Mouse (Mus musculus) forebrain, embryonic 12.5 days (tissue): Measurements from ENCODE around the gene Tgfbr3l. TPM values are rescaled to one million over a fixed set of nuclear protein-coding genes. Genes with fewer than 3 reads are reported as not detected.
A peak's percentile ranks its signal among the peaks of the same experiment; 100 is the strongest.

ENCODE experiments used
- ATAC-seq: fragments of 200-750 bp; cut with Nextera tagmentation; 2 replicates; pipeline ENCODE4 v1.8.0; 2017; ENCODE audit warnings: moderate TSS enrichment; ENCODE audit not compliant: low FRiP score
- H3K27ac ChIP-seq: fragments of 300-500 bp; sonication (generic); 2 replicates; pipeline ENCODE4 v1.5.1; 2016; ENCODE audit warnings: mild to moderate bottlenecking
- H3K27me3 ChIP-seq: fragments of 300-500 bp; sonication (generic); 2 replicates; pipeline ENCODE4 v1.6.1; 2016; ENCODE audit warnings: mild to moderate bottlenecking
- H3K36me3 ChIP-seq: fragments of 300-500 bp; sonication (generic); replicated peaks from 2 replicates; pipeline ENCODE4 v1.6.1; 2016; ENCODE audit warnings: mild to moderate bottlenecking
- H3K4me1 ChIP-seq: fragments of 300-500 bp; sonication (generic); 2 replicates; pipeline ENCODE4 v1.6.1; 2016
- H3K4me2 ChIP-seq: fragments of 300-500 bp; sonication (generic); 2 replicates; pipeline ENCODE4 v1.6.1; 2016; ENCODE audit warnings: mild to moderate bottlenecking, moderate library complexity
- H3K4me3 ChIP-seq: fragments of 300-500 bp; sonication (generic); replicated peaks from 2 replicates; pipeline ENCODE4 v1.5.1; 2016; ENCODE audit warnings: mild to moderate bottlenecking
- H3K9ac ChIP-seq: fragments of 300-500 bp; sonication (generic); 2 replicates; pipeline ENCODE4 v1.6.1; 2016; ENCODE audit warnings: mild to moderate bottlenecking
- H3K9me3 ChIP-seq: fragments of 300-500 bp; sonication (generic); 2 replicates; pipeline ENCODE4 v1.6.1; 2016
- WGBS: fragments of 180-500 bp; shearing (Covaris S2); methylation state at CpG from one replicate; pipeline ENCODE4 v1.1.7; 2016; 5-methylcytosine and 5-hydroxymethylcytosine counted together
- polyA plus RNA-seq: library from polyadenylated mRNA; unstranded; fragments of >200 nt; fragmentation: Nextera tagmentation; extraction: Ambion mirVana; gene quantifications from 2 replicates; pipeline ENCODE4 v1.2.1, GENCODE M21; 2016

Tgfbr3l gene
- polyA plus RNA-seq, 1 experiment from 2014 or later: 3.7 TPM

- Histone ChIP-seq H3K4me1 (peaks cover 43% of the 10 kb centered on the region), H3K4me3 (peak within 1 kb of the TSS; percentile 57), H3K27me3 (peaks cover 8% of the 10 kb centered on the region; the same call in 1 of the 2 replicates), H3K9me3 (no peaks in the 10 kb centered on the region), H3K4me2 (peak within 1 kb of the TSS; percentile 84), H3K27ac (peak within 1 kb of the TSS; percentile 88), H3K9ac (peak within 1 kb of the TSS; percentile 79), H3K36me3 (no peaks in the 10 kb centered on the region)
- peak; percentile 92 for ATAC-seq
- WGBS: under 1% methylated on average over 44 of the region's 44 CpGs
Measured at GRCm38 (mm10) chr8:4216791-4217621, 31.0 kb upstream of the Tgfbr3l start, which contains the start of gene Prr36. Gene Prr36 (minus strand): TSS chr8:4217459.

GRCm38 (mm10) chr8:4219617-4220016, 28.4 kb upstream of the Tgfbr3l start:
- Histone ChIP-seq H3K4me1 (peaks cover 22% of the 10 kb centered on the region), H3K36me3 (no peaks in the 10 kb centered on the region), H3K9me3 (no peaks in the 10 kb centered on the region), H3K4me2 (no peak overlapping the region), H3K4me3 (no peak overlapping the region), H3K27ac (no peak overlapping the region), H3K27me3 (peaks cover 5% of the 10 kb centered on the region; the same call in 1 of the 2 replicates), H3K9ac (no peak overlapping the region)
- no peak for ATAC-seq
- 87% methylated on average over 3 of the region's 3 CpGs for WGBS

DNA sequence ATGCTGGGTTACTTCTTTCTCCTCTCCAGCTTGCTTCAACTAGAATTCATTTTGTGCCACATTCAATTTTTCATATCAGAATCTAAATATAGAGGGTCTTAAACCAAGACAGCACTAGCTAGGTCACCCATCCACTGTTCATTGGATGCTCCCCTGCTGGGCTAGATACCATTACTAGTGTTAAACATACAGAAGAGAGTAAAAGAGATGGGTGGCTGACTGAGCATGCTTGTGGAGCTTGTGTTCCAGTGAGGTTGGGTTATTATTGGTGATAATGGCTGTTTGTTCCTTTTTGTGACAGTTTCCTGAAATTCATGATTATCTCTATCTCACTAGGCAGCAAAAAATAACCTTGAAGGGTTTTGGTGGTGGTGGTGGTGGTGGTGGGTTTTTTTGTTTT, 26.0 kb upstream of the Tgfbr3l start:
- no peak overlapping the region for H3K27ac ChIP-seq
- H3K9ac ChIP-seq: no peak overlapping the region
- peaks cover 11% of the 10 kb centered on the region for H3K4me1 ChIP-seq
- no peak for ATAC-seq
- H3K27me3 ChIP-seq: peaks cover 14% of the 10 kb centered on the region
- no peak overlapping the region for H3K4me3 ChIP-seq
- H3K36me3 ChIP-seq: no peaks in the 10 kb centered on the region
- no peak overlapping the region for H3K4me2 ChIP-seq
- H3K9me3 ChIP-seq: no peaks in the 10 kb centered on the region

DNA sequence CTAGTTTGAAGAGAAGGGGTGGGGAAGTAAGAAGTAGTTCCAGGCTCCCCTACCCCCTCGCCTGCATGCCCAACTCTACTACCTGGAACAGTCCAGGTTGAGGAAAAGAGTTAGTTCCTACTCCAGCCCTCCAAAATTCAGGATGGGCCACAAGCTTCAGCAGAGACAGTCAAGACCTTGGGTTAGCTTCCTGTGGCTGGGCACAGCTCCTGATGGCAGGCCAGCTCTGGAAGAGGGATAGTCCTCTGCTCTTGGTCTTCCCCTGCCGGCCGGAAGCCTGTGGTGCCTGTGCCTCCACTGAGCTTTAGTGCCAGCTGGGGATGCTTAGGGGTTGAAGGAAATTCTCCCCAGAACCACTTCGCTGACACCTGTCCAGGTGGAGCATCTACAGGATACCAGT, 21.7 kb upstream of the Tgfbr3l start:
- no peak for ATAC-seq
- H3K36me3 ChIP-seq: no peaks in the 10 kb centered on the region
- no peak overlapping the region for H3K9ac ChIP-seq
- H3K4me1 ChIP-seq: peaks cover 6% of the 10 kb centered on the region; the same call in 1 of the 2 replicates
- H3K27me3 ChIP-seq: peaks cover 35% of the 10 kb centered on the region
- WGBS: 33% methylated on average over 4 of the region's 4 CpGs
- no peaks in the 10 kb centered on the region for H3K9me3 ChIP-seq
- H3K4me3 ChIP-seq: 0 out of 2 replicates have a peak overlapping the region, but pooled peaks have one; percentile 20
- H3K27ac ChIP-seq: no peak overlapping the region
- H3K4me2 ChIP-seq: peak overlapping the region; percentile 49

DNA sequence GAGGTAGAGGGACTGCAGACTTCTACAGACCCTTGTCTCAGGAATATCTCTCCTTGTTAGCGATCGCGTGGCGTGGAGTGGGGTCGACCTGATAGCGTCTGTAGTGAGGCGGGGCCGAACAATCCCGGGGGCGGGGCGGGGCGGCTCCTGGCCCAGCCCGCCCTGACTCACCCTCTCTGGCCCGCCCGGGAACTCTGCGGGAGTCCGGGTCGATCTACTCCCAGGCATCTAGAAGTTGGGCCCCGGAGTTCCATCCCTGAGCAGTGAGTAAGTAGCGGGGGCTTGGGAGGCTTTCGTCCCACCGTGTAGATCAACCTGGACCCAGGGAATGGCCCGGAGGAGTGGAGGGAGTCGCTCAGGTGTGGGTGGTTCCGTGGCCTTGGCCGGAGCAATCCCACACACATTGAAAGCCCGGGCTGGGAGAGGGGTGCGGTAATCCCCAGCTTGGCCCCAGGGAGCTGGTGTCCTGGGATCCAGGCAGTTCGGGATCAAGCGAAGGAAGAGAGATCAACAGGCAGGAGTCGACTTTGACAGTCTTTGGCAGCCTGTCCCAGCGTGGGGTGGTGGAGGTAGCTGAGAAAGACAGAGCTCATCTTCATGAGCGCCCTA, 21.2 kb upstream of the Tgfbr3l start, which contains the start of gene Lrrc8e:
Lrrc8e (plus strand) TSS at position 89 of the 609 bp plus-strand sequence.
- Histone ChIP-seq H3K9ac (0 out of 2 replicates have a peak within 1 kb of the TSS, but pooled peaks have one; percentile 8), H3K27ac (no peak within 1 kb of the TSS), H3K4me3 (peak within 1 kb of the TSS; percentile 20; the same call in 1 of the 2 replicates), H3K9me3 (no peaks in the 10 kb centered on the region), H3K27me3 (peaks cover 35% of the 10 kb centered on the region), H3K4me2 (peak within 1 kb of the TSS; percentile 49), H3K4me1 (peaks cover 6% of the 10 kb centered on the region; the same call in 1 of the 2 replicates), H3K36me3 (no peaks in the 10 kb centered on the region)
- no peak for ATAC-seq
- 3% methylated on average over 33 of the region's 33 CpGs for WGBS

DNA sequence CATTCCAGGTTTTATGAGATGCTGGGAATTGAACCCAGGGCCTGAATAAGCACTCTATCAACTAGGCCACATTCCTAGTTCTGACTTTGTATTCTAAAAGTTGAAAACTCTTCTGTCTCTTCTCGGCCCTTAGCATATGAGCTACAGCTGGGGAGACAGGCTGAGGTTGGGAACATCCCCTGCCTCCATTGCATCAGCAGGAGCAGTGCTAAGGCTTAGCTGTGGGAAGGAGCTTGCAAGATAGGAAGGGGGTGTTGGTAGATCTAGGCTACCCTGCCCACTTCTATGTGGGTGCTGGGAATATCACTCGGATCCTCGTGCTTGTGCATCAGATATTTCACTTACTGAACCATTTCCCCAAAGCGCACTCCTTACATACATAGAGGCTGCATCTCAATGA, 20.1 kb upstream of the Tgfbr3l start:
- no peak for ATAC-seq
- Histone ChIP-seq H3K4me1 (peaks cover 6% of the 10 kb centered on the region; the same call in 1 of the 2 replicates), H3K4me3 (no peak overlapping the region), H3K4me2 (no peak overlapping the region), H3K9me3 (no peaks in the 10 kb centered on the region), H3K36me3 (no peaks in the 10 kb centered on the region), H3K9ac (no peak overlapping the region), H3K27ac (no peak overlapping the region), H3K27me3 (peaks cover 35% of the 10 kb centered on the region)
- WGBS: 94% methylated on average over 4 of the region's 4 CpGs

- no peak overlapping the region for H3K9ac ChIP-seq
- no peaks in the 10 kb centered on the region for H3K36me3 ChIP-seq
- H3K4me2 ChIP-seq: no peak overlapping the region
- H3K27me3 ChIP-seq: peaks cover 35% of the 10 kb centered on the region
- WGBS: 76% methylated on average over 5 of the region's 5 CpGs
- H3K27ac ChIP-seq: no peak overlapping the region
- H3K4me3 ChIP-seq: no peak overlapping the region
- ATAC-seq: no peak
- peaks cover 6% of the 10 kb centered on the region; the same call in 1 of the 2 replicates for H3K4me1 ChIP-seq
- H3K9me3 ChIP-seq: no peaks in the 10 kb centered on the region
Measured at GRCm38 (mm10) chr8:4229784-4230183, 18.2 kb upstream of the Tgfbr3l start.

DNA sequence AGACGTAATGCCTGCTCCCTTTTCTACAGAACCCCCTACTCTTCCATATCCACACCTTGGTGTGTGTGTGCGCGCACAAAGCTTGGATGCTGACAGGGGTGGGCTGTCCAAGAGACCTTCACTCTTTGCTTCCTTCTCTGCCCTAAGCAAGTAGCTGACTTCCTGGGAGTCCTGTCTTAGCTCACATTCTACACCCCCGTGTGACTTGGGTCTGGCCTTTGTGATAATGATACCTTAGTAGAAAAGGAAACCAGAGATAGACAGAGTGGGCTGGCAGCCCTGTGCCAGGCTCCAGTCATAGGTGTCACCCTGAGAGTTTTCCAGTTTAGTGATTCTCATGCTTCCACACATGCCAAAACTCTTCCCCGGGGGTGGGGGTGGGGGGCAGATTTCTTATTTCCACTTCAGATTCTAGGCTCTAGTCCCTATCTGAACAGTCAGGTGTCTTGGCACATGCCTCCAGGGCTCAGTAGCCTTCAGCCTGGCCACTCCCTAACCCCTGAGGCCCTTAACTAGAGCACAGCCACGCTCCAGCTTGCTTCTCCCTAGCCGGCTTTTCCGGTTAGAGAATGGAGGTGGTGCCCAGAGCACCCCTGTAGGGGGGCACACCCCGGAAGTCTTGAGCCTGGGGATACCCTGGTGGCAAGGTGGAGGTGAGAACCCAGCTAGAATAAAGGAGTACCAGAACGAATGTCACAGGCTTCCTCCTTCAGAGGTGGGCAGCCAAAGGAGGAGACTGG, 17.2 kb upstream of the Tgfbr3l start:
- Histone ChIP-seq H3K4me2 (no peak overlapping the region), H3K9ac (0 out of 2 replicates have a peak overlapping the region, but pooled peaks have one; percentile 12), H3K4me3 (no peak overlapping the region), H3K27me3 (peaks cover 35% of the 10 kb centered on the region), H3K9me3 (no peaks in the 10 kb centered on the region), H3K27ac (no peak overlapping the region), H3K4me1 (peaks cover 6% of the 10 kb centered on the region; the same call in 1 of the 2 replicates), H3K36me3 (no peaks in the 10 kb centered on the region)
- ATAC-seq: no peak
- 58% methylated on average over 10 of the region's 10 CpGs for WGBS

DNA sequence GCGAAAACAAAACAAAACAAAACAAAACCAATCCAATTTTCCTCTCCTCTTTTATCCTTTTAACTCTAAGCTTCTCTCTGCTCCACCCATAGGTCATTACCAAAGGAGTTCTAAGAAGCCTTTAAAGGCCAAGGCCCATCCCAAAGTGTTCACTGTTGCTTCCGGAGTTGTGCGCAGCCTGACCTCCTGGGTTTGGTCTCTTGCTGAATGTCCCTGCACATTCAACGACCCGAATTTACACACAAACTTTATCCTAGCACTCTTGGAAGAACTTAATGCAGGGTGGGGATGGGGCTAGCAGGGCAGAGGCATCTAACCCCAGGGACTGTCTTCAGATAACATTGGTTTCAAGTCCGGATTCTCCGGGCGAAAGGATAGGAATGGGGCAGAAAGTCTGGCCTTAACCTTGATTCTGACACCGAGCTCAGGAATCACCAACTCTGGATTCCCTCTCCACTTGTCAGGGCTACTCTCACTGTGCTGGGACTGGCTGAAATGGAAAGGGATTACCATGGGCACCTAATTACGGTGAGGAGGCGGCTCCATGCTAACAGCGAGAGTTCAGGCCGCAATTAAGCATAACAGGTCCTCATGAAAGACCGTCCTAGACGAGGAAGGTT, 10.1 kb upstream of the Tgfbr3l start:
- peak overlapping the region; percentile 68 for H3K9ac ChIP-seq
- 16% methylated on average over 15 of the region's 15 CpGs for WGBS
- H3K27me3 ChIP-seq: no peaks in the 10 kb centered on the region
- ATAC-seq: no peak
- H3K36me3 ChIP-seq: peaks cover 15% of the 10 kb centered on the region
- peak overlapping the region; percentile 96 for H3K27ac ChIP-seq
- peak overlapping the region; percentile 93 for H3K4me2 ChIP-seq
- peaks cover 26% of the 10 kb centered on the region for H3K4me1 ChIP-seq
- H3K4me3 ChIP-seq: peak overlapping the region; percentile 82
- H3K9me3 ChIP-seq: no peaks in the 10 kb centered on the region

GRCm38 (mm10) chr8:4238434-4239192, 9.4 kb upstream of the Tgfbr3l start, which contains the start of the genes Map2k7 and Gm49320:
Gene Map2k7 (plus strand): TSS chr8:4238740.
Gene Gm49320 (plus strand): TSS chr8:4238865.
- Histone ChIP-seq H3K4me2 (peak within 1 kb of the TSS; percentile 93), H3K9ac (peak within 1 kb of the TSS; percentile 78), H3K9me3 (no peaks in the 10 kb centered on the region), H3K27me3 (no peaks in the 10 kb centered on the region), H3K4me3 (peak within 1 kb of the TSS; percentile 82), H3K36me3 (peaks cover 22% of the 10 kb centered on the region), H3K4me1 (peaks cover 26% of the 10 kb centered on the region), H3K27ac (peak within 1 kb of the TSS; percentile 96)
- peak; percentile 95 for ATAC-seq
- under 1% methylated on average over 67 of the region's 71 CpGs for WGBS
